Mouse (Mus musculus) embryonic facial prominence, embryonic 12.5 days (tissue): ENCODE results near the gene Atg9a. TPM values are rescaled to one million over a fixed set of nuclear protein-coding genes. Genes with fewer than 3 reads are reported as not detected.

ENCODE experiments used
- ATAC-seq: fragments of 200-750 bp; cut with Nextera tagmentation; 2 replicates; pipeline ENCODE4 v1.8.0; 2017; ENCODE audit not compliant: insufficient number of reproducible peaks, insufficient read depth, low FRiP score, low TSS enrichment
- H3K27ac ChIP-seq: fragments of 300-500 bp; sonication (generic); 2 replicates; pipeline ENCODE4 v1.5.1; 2016; ENCODE audit warnings: mild to moderate bottlenecking
- H3K27me3 ChIP-seq: fragments of 300-500 bp; sonication (generic); 2 replicates; pipeline ENCODE4 v1.6.1; 2016; ENCODE audit warnings: mild to moderate bottlenecking, moderate library complexity
- H3K36me3 ChIP-seq: fragments of 300-500 bp; sonication (generic); 2 replicates; pipeline ENCODE4 v1.6.1; 2016; ENCODE audit warnings: mild to moderate bottlenecking
- H3K4me1 ChIP-seq: fragments of 300-500 bp; sonication (generic); 2 replicates; pipeline ENCODE4 v1.6.1; 2016
- H3K4me2 ChIP-seq: fragments of 300-500 bp; sonication (generic); replicated peaks from 2 replicates; pipeline ENCODE4 v1.6.1; 2016; ENCODE audit warnings: mild to moderate bottlenecking, moderate library complexity
- H3K4me3 ChIP-seq: fragments of 300-500 bp; sonication (generic); 2 replicates; pipeline ENCODE4 v1.5.1; 2016; ENCODE audit warnings: mild to moderate bottlenecking
- H3K9ac ChIP-seq: fragments of 300-500 bp; sonication (generic); 2 replicates; pipeline ENCODE4 v1.6.1; 2016; ENCODE audit warnings: mild to moderate bottlenecking, moderate library complexity
- H3K9me3 ChIP-seq: fragments of 300-500 bp; sonication (generic); 2 replicates; pipeline ENCODE4 v1.6.1; 2016; ENCODE audit warnings: mild to moderate bottlenecking, moderate library complexity
- WGBS: fragments of 180-500 bp; shearing (Covaris S2); methylation state at CpG from one replicate; pipeline ENCODE4 v1.1.7; 2016; 5-methylcytosine and 5-hydroxymethylcytosine counted together
- microRNA-seq: library from miRNA; unstranded; fragments of <30 nt; microRNA quantifications from one replicate; pipeline ENCODE4, GENCODE M21; 2017
- polyA plus RNA-seq: library from polyadenylated mRNA; unstranded; fragments of >200 nt; fragmentation: Nextera tagmentation; extraction: Ambion mirVana; gene quantifications from 2 replicates; pipeline ENCODE4 v1.2.1, GENCODE M21; 2016

The Atg9a gene
- polyA plus RNA-seq, 1 experiment from 2014 or later: 32.5 TPM

GRCm38 (mm10) chr1:75133421-75134207 lies 58.4 kb downstream of the Atg9a start, which contains the start of gene Slc23a3:
Gene Slc23a3, minus strand, starts transcription at chr1:75133890.
- 66% methylated on average over 12 of the region's 12 CpGs for WGBS
- no peak for ATAC-seq
- no peak within 1 kb of the TSS for H3K9ac ChIP-seq

More at GRCm38 (mm10) chr1:75133421-75134207, 58.4 kb downstream of the Atg9a start, which contains the start of gene Slc23a3:
- Histone ChIP-seq H3K36me3 (peaks cover 36% of the 10 kb centered on the region), H3K4me1 (no peaks in the 10 kb centered on the region), H3K4me3 (no peak within 1 kb of the TSS), H3K9me3 (no peaks in the 10 kb centered on the region), H3K27me3 (no peaks in the 10 kb centered on the region; the same call in 1 of the 2 replicates), H3K27ac (no peak within 1 kb of the TSS), H3K4me2 (no peak within 1 kb of the TSS)

Small RNAs within 50 kb of the gene (microRNA-seq; reads per million reads assigned to microRNA genes)
- gene Gm27943: not detected

Other genes starting within 250 kb of the Atg9a start
- gene Ihh, start 240.5 kb downstream of the Atg9a start, polyA plus RNA-seq: 0.18 and 0.60 TPM in 2 replicates
- gene Nhej1, start 67.0 kb downstream of the Atg9a start, polyA plus RNA-seq: 10.9 and 11.3 TPM in 2 replicates
- gene Slc23a3, start 58.3 kb downstream of the Atg9a start, polyA plus RNA-seq: 0.08 and 0.10 TPM in 2 replicates
- gene Cnppd1, start 49.5 kb downstream of the Atg9a start, polyA plus RNA-seq: 45.1 and 46.2 TPM in 2 replicates
- 43.4 and 46.7 TPM in 2 replicates for gene Retreg2, start 49.4 kb downstream of the Atg9a start, polyA plus RNA-seq
- gene Zfand2b, start 23.6 kb downstream of the Atg9a start, polyA plus RNA-seq: 40.6 and 42.4 TPM in 2 replicates
- 30.8 and 35.7 TPM in 2 replicates for gene Abcb6, start 11.8 kb downstream of the Atg9a start, polyA plus RNA-seq
- gene Ankzf1, start within 50 bp of the Atg9a start, polyA plus RNA-seq: 27.6 and 31.5 TPM in 2 replicates
- 21.6 and 21.7 TPM in 2 replicates for gene Glb1l, start 18.6 kb upstream of the Atg9a start, polyA plus RNA-seq
- gene Stk16, start 18.6 kb upstream of the Atg9a start, polyA plus RNA-seq: 132 and 138 TPM in 2 replicates
- gene Tuba4a, start 27.7 kb upstream of the Atg9a start, polyA plus RNA-seq: 16.2 and 18.7 TPM in 2 replicates
- gene A630095N17Rik, start 39.9 kb upstream of the Atg9a start, polyA plus RNA-seq: not detected in 2 replicates
- gene Dnajb2, start 44.2 kb upstream of the Atg9a start, polyA plus RNA-seq: 40.0 and 45.0 TPM in 2 replicates
- gene Ptprn, start 72.3 kb upstream of the Atg9a start, polyA plus RNA-seq: 2.0 and 2.5 TPM in 2 replicates
- 1.8 and 5.4 TPM in 2 replicates for gene Resp18, start 86.2 kb upstream of the Atg9a start, polyA plus RNA-seq
- gene Dnpep, start 125.8 kb upstream of the Atg9a start, polyA plus RNA-seq: 136 and 143 TPM in 2 replicates
- gene Des, start 168.1 kb upstream of the Atg9a start, polyA plus RNA-seq: 15.9 and 20.1 TPM in 2 replicates
- gene Speg, start 183.1 kb upstream of the Atg9a start, polyA plus RNA-seq: 26.1 and 26.7 TPM in 2 replicates
- gene Gmppa, start 243.7 kb upstream of the Atg9a start, polyA plus RNA-seq: 61.1 and 64.6 TPM in 2 replicates